Mouse (Mus musculus) left cerebral cortex, adult 6 months (tissue): Measurements from ENCODE around the gene Nufip2. TPM values are rescaled to one million over a fixed set of nuclear protein-coding genes. Genes with fewer than 3 reads are reported as not detected.

Experiments
- long read RNA-seq, 2 experiments: library from polyadenylated mRNA; unstranded; transcript quantifications; one replicate each; pipeline ENCODE4 v2.0.0; 2019 to 2020
- polyA plus RNA-seq: library from polyadenylated mRNA; unstranded; fragments of <200 nt; fragmentation: Nextera tagmentation; gene quantifications from 2 replicates; pipeline ENCODE4 v1.2.3, GENCODE M21; 2021

Nufip2 gene
- 4.1 and 5.0 TPM in 2 replicates for polyA plus RNA-seq
- long read RNA-seq, experiment 1, partial matches to known transcripts = 1 of 19 reads
- long read RNA-seq, experiment 1, other reads (novel, unspliced or antisense) = 18 of 19 reads
- long read RNA-seq, experiment 2, partial matches to known transcripts = 2 of 47 reads
- long read RNA-seq, experiment 2, other reads (novel, unspliced or antisense) = 45 of 47 reads

GRCm38 (mm10) chr11:77685383-77686265, at the start of gene Nufip2:
Gene Nufip2, plus strand, starts transcription at chr11:77686155.

GRCm38 (mm10) chr11:77725183-77725582, 39.2 kb downstream of the Nufip2 start, which contains the start of gene Cryba1:
Gene Cryba1, minus strand, starts transcription at chr11:77725283.

DNA sequence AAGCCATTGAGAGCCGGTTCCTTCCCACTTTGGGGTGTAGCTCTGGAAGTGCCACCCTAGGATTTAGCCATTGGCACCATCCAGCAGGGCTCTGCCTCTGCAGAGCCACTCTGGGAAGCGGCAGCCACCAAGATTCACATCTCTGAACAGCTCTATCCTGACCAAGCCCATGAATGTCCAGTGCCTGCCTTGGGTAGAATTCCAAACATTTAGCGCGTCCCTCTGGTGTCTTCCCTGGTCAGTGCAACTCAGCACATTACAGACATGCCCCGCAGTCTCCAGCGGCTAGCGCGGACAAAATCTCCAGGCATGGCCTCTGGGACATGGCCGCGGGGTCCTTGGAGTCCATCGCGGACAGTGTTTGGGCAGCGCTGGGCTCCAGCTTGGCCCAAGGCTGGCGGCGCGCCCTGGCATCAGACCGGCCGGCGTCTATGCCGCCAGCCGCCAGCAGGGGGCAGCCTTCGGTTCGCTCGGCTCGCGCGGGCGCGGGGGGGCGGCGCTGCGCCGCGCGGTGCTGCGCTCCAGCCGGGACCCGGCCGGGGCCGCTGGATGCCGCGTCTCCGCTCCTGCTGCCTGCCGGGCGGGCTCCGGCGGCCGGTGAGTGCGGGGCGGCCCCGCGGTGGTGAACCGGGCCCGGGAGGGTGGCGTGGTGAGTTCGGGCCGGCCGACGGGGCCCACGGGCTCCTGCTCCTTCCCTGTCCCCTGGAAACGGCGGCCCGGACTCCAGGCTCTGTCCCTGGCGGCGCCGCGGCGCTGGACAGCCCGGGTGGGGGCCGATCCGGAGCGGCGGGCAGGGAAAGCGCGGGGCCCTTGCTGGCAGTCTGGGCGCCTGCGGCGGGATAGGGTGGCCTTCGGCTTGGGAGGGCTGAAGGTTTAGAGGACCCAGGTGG, 77.1 kb downstream of the Nufip2 start, which contains the start of gene Myo18a:
Myo18a (plus strand) TSS at position 464 of the 890 bp plus-strand sequence.

DNA sequence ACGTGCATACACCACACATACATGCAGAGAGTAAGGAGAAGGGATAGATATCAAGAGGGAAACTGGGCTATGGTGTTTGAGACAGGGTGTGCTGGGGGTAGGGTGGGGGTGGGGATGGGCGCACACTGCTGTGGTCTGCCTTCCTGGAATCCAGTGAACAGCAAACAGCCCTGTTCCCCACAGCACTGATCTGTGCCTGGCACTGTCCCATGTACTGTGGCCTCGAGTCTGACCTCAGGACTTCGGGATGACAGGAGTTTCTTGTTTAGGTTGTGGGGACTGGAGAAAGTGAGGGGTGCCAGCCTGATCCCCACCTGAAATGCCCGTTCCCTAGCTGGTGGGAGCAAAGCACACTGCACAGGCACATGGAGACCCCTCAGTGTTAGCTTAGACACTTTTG, 101.8 kb downstream of the Nufip2 start, which contains the start of gene Gm10277:
Gm10277 (minus strand) TSS at position 41 of the 400 bp plus-strand sequence.

Other genes starting within 250 kb of the Nufip2 start
- gene Coro6, start 223.7 kb upstream of the Nufip2 start, polyA plus RNA-seq = 7.2 and 7.5 TPM in 2 replicates
- gene Ankrd13b, start 196.5 kb upstream of the Nufip2 start, polyA plus RNA-seq = 5.0 and 25.4 TPM in 2 replicates
- 33.1 and 34.5 TPM in 2 replicates for gene Git1, start 192.6 kb upstream of the Nufip2 start, polyA plus RNA-seq
- 1.0 TPM in 2 replicates for gene Abhd15, start 171.0 kb upstream of the Nufip2 start, polyA plus RNA-seq
- gene Trp53i13, start 170.2 kb upstream of the Nufip2 start, polyA plus RNA-seq = 10.5 and 10.6 TPM in 2 replicates
- not detected in 2 replicates for gene Gm10392, start 167.0 kb upstream of the Nufip2 start, polyA plus RNA-seq
- gene Taok1, start 78.3 kb upstream of the Nufip2 start, polyA plus RNA-seq = 11.2 and 21.6 TPM in 2 replicates
- not detected in 2 replicates for gene Cryba1, start 39.1 kb downstream of the Nufip2 start, polyA plus RNA-seq
- 18.0 and 27.7 TPM in 2 replicates for gene Myo18a, start 77.1 kb downstream of the Nufip2 start, polyA plus RNA-seq
- not detected in 2 replicates for gene Gm10277, start 101.6 kb downstream of the Nufip2 start, polyA plus RNA-seq
- gene Pipox, start 207.9 kb downstream of the Nufip2 start, polyA plus RNA-seq = 0.42 and 0.99 TPM in 2 replicates
- 25.6 and 123 TPM in 2 replicates for gene Sez6, start 244.6 kb downstream of the Nufip2 start, polyA plus RNA-seq